Mouse (Mus musculus) kidney, embryonic 15.5 days (tissue): Measurements from ENCODE around the gene Abhd2. TPM values are rescaled to one million over a fixed set of nuclear protein-coding genes. Genes with fewer than 3 reads are reported as not detected.

ENCODE experiments used
- ATAC-seq: fragments of 200-750 bp; cut with Nextera tagmentation; replicated peaks from 2 replicates; pipeline ENCODE4 v1.8.0; 2017; ENCODE audit warnings: moderate TSS enrichment; ENCODE audit not compliant: low FRiP score
- H3K27ac ChIP-seq: fragments of 300-500 bp; sonication (generic); 2 replicates; pipeline ENCODE4 v1.5.1; 2015; ENCODE audit warnings: mild to moderate bottlenecking, inconsistent platforms
- H3K27me3 ChIP-seq: fragments of 300-500 bp; sonication (generic); 2 replicates; pipeline ENCODE4 v1.6.1; 2015; ENCODE audit warnings: inconsistent platforms
- H3K36me3 ChIP-seq: fragments of 300-500 bp; sonication (generic); 2 replicates; pipeline ENCODE4 v1.6.1; 2015; ENCODE audit warnings: inconsistent platforms
- H3K4me1 ChIP-seq: fragments of 300-500 bp; sonication (generic); 2 replicates; pipeline ENCODE4 v1.6.1; 2015; ENCODE audit warnings: inconsistent platforms
- H3K4me2 ChIP-seq: fragments of 300-500 bp; sonication (generic); 2 replicates; pipeline ENCODE4 v1.6.1; 2015; ENCODE audit warnings: moderate library complexity, mild to moderate bottlenecking, inconsistent platforms
- H3K4me3 ChIP-seq: fragments of 300-500 bp; sonication (generic); replicated peaks from 2 replicates; pipeline ENCODE4 v1.5.1; 2015; ENCODE audit warnings: mild to moderate bottlenecking, inconsistent platforms
- H3K9ac ChIP-seq: fragments of 300-500 bp; sonication (generic); 2 replicates; pipeline ENCODE4 v1.6.1; 2015; ENCODE audit warnings: mild to moderate bottlenecking, inconsistent platforms
- H3K9me3 ChIP-seq: fragments of 300-500 bp; sonication (generic); replicated peaks from 2 replicates; pipeline ENCODE4 v1.6.1; 2016; ENCODE audit warnings: inconsistent platforms
- WGBS: fragments of 180-500 bp; shearing (Covaris S2); methylation state at CpG from one replicate; pipeline ENCODE4 v1.1.7; 2015; ENCODE audit warnings: mixed read lengths; 5-methylcytosine and 5-hydroxymethylcytosine counted together
- polyA plus RNA-seq: library from polyadenylated mRNA; unstranded; fragments of >200 nt; fragmentation: Nextera tagmentation; extraction: Ambion mirVana; gene quantifications from 2 replicates; pipeline ENCODE4 v1.2.1, GENCODE M21; 2015

Gene Abhd2
- polyA plus RNA-seq, 1 experiment from 2014 or later, result 12.2 TPM

DNA sequence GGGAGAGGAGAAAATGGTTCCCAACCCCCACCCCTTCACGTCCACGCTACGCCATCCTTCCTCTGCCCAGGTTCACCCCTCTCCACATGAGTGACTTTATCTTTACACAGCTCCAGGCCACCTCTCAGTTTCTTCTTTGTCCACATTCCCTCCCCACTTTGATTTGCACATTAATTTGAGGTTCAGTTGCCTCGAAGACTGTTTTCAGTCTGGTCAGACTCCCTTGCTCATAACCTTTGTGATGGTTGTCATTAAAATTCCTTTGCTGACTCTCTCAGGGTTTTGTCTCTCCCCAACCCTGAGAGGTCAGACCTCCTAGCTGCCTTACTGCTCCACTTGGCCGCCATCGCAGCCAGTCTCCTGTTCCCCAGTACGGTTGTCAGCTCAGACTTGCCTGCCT lies 121.7 kb downstream of the Abhd2 start:
- no peak overlapping the region for H3K9ac ChIP-seq
- H3K4me1 ChIP-seq, result peaks cover 18% of the 10 kb centered on the region
- 67% methylated on average over 7 of the region's 7 CpGs for WGBS
- H3K36me3 ChIP-seq, result no peaks in the 10 kb centered on the region
- no peak overlapping the region for H3K4me3 ChIP-seq
- ATAC-seq, result no peak
- H3K9me3 ChIP-seq, result no peaks in the 10 kb centered on the region
- no peak overlapping the region for H3K4me2 ChIP-seq
- no peak overlapping the region for H3K27ac ChIP-seq
- no peaks in the 10 kb centered on the region for H3K27me3 ChIP-seq

DNA sequence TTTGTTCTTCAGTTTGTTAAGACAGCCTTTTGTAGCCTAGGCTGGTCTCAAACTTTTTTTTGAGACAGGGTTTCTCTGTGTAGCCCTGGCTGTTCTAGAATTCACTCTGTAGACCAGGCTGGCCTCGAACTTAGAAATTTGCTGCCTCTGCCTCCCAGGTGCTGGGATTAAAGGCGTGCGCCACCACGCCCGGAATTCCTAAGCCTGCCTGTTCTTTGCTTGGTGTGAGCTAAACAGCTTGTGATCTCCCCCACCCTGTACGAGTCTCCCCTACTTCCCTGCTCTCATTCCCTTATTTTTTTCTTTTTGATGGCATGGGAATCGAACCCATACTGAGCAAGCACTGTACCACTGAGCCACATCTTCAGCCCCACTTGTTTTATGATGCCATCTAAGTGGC lies 122.2 kb downstream of the Abhd2 start:
- no peak overlapping the region for H3K4me2 ChIP-seq
- no peak overlapping the region for H3K4me3 ChIP-seq
- peaks cover 18% of the 10 kb centered on the region for H3K4me1 ChIP-seq
- H3K9me3 ChIP-seq, result no peaks in the 10 kb centered on the region
- no peak overlapping the region for H3K27ac ChIP-seq
- no peak for ATAC-seq
- H3K27me3 ChIP-seq, result no peaks in the 10 kb centered on the region
- H3K9ac ChIP-seq, result no peak overlapping the region
- 90% methylated on average over 7 of the region's 7 CpGs for WGBS
- no peaks in the 10 kb centered on the region for H3K36me3 ChIP-seq

DNA sequence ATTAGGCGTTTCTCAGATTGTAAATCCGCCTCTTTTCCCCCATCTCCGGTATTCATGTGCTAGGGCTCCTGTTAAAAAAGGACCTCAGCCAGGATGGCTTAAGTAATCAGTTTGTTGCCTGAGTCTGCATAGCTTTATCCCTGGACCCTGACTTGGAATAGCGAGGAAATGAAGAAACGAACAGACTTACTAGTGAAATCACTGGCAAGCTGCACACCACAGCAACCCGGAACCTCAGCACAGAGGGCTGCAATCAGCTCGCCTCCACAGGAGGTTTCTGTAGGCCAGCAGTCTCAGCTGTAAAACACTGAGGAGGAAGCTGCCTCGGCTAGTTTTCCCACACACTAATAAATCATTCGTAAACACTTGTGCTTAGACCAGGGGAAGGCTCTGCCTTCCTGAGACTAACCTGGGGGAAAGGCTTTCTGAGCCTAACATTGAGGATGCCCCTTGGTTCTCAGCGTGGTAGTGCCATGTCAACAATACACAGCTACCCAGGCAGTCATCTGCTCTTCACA lies 124.5 kb downstream of the Abhd2 start:
- no peaks in the 10 kb centered on the region; the same call in 1 of the 2 replicates for H3K36me3 ChIP-seq
- no peak overlapping the region for H3K4me2 ChIP-seq
- H3K4me3 ChIP-seq, result no peak overlapping the region
- ATAC-seq, result no peak
- no peaks in the 10 kb centered on the region for H3K9me3 ChIP-seq
- 42% methylated on average over 10 of the region's 10 CpGs for WGBS
- no peaks in the 10 kb centered on the region for H3K27me3 ChIP-seq
- H3K9ac ChIP-seq, result no peak overlapping the region
- peaks cover 15% of the 10 kb centered on the region for H3K4me1 ChIP-seq
- 0 out of 2 replicates have a peak overlapping the region, but pooled peaks have one; percentile 9 for H3K27ac ChIP-seq

DNA sequence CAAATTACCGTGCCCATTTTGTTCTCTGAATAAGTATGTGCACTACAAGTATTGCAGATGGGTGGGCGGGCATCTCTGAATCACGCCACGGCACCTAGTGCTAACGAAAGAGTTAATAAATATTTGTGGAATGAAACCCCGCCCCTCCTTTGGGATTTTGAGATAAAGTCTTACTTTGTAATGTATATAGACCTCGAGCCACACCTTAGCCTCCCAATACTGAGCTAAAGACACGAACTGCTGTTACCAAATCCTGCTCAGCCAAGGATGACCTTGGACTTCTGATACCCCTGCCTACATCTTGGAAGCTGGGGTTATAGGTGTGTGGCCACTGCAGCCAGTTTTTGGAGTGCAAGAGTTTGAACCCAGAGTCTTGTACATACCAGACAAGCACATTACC lies 125.4 kb downstream of the Abhd2 start:
- WGBS, result 75% methylated on average over 8 of the region's 8 CpGs
- Histone ChIP-seq H3K4me3 (no peak overlapping the region), H3K9me3 (no peaks in the 10 kb centered on the region), H3K27ac (no peak overlapping the region), H3K9ac (no peak overlapping the region), H3K4me2 (no peak overlapping the region), H3K36me3 (no peaks in the 10 kb centered on the region; the same call in 1 of the 2 replicates), H3K27me3 (no peaks in the 10 kb centered on the region), H3K4me1 (peaks cover 7% of the 10 kb centered on the region)
- ATAC-seq, result no peak

DNA sequence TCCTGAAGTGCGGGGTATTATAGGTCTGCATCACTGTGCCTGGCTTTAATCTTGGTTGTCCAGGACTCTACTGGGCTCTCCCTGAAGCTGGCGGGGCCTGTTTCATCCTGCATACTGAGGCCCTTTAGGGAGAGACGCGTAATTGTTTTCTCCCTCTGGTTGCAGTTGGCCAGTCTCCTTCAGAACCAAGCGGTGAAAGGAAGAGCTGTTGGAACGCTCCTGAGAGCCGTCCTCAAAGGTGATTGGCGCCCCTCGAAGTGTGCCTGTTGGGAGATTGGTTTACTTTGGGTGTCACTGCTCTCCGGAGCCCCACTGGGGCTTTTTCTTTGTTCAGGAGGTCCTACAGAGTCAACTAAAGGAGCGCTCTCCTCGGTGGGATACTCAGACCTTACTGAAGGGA lies 126.0 kb downstream of the Abhd2 start:
- Histone ChIP-seq H3K27me3 (no peaks in the 10 kb centered on the region), H3K27ac (no peak overlapping the region), H3K9me3 (no peaks in the 10 kb centered on the region), H3K4me1 (peaks cover 7% of the 10 kb centered on the region), H3K36me3 (no peaks in the 10 kb centered on the region; the same call in 1 of the 2 replicates), H3K4me2 (no peak overlapping the region), H3K4me3 (no peak overlapping the region), H3K9ac (no peak overlapping the region)
- 81% methylated on average over 12 of the region's 12 CpGs for WGBS
- no peak for ATAC-seq

DNA sequence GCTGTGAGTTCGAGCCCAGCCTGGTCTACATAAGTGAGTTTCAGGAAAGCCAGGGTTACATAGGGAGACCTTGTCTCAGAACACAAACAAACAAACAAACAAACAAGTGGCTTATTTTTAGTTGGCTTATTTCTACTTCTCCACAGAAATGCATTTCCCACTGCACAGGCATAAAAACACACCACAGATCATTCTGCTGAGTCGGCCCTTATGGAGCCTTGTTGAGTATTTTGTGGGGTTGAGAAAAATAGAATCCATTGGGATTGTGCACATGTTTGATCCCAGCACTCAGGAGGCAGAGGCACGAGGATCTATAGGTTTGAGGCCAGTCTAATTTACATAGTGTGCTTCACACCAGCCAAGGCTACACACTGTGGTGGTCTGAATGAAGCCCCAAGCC lies 127.3 kb downstream of the Abhd2 start:
- Histone ChIP-seq H3K36me3 (no peaks in the 10 kb centered on the region; the same call in 1 of the 2 replicates), H3K4me1 (peaks cover 7% of the 10 kb centered on the region), H3K4me3 (no peak overlapping the region), H3K27me3 (no peaks in the 10 kb centered on the region), H3K9ac (no peak overlapping the region), H3K4me2 (no peak overlapping the region), H3K9me3 (no peaks in the 10 kb centered on the region), H3K27ac (no peak overlapping the region)
- no peak for ATAC-seq
- WGBS, result 87% methylated on average over 3 of the region's 3 CpGs

DNA sequence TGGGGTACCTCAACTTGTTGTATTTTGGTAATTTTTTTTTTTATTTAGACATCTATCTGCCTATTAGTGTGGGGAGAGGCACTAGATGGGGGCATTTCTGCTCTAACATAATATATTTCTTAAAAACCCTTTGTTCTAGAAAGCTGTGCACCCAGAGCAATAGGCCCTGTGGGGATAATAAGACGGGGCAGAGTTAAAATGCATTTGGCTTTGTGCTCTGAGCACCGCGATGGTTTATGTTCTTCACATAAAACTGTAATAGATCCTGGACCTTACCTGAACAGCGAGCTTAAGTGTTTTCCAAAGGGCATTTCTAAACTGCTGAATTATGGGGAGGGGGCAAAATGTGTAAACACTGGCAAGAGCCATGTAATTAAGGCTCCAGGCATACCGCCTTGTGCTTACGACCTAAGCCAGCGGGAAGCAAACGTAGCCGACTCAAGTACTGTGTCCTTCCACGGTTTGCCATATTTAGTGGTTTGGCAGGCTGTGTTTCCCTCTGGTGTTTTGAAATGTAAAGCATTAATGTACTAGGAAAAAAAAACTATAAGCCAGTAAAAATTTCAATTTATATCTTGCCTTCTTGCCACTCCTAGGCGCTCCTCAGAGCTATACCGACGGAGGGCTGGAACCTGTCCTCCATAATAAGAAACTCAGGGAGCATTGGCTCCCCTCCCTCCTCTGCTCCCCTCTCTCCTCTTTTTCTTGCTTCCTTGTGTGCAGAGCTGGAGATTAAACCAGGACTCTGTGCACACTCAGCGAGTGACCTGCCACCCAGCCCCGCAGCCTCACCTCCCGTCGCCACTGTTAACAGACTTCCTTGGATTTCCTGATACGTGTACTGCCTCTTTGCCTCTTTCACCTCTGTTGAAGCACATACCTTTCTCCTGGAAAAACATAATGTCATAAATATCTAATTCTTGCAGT lies 141.7 kb downstream of the Abhd2 start:
- H3K9me3 ChIP-seq, result no peaks in the 10 kb centered on the region
- H3K36me3 ChIP-seq, result peaks cover 20% of the 10 kb centered on the region; the same call in 1 of the 2 replicates
- ATAC-seq, result no peak
- no peaks in the 10 kb centered on the region for H3K4me1 ChIP-seq
- H3K4me2 ChIP-seq, result no peak overlapping the region
- no peaks in the 10 kb centered on the region for H3K27me3 ChIP-seq
- no peak overlapping the region for H3K27ac ChIP-seq
- WGBS, result 64% methylated on average over 18 of the region's 18 CpGs
- no peak overlapping the region for H3K9ac ChIP-seq
- H3K4me3 ChIP-seq, result no peak overlapping the region

Other genes starting within 250 kb of the Abhd2 start
- 0.52 and 0.81 TPM in 2 replicates for gene Acan, start 219.7 kb upstream of the Abhd2 start, polyA plus RNA-seq
- gene Hapln3, start 142.2 kb upstream of the Abhd2 start, polyA plus RNA-seq, result 5.2 and 5.5 TPM in 2 replicates
- 249 and 265 TPM in 2 replicates for gene Mfge8, start 124.1 kb upstream of the Abhd2 start, polyA plus RNA-seq
- gene Rlbp1, start 113.8 kb downstream of the Abhd2 start, polyA plus RNA-seq, result 0.14 and 0.39 TPM in 2 replicates
- 12.0 and 12.6 TPM in 2 replicates for gene Fanci, start 118.7 kb downstream of the Abhd2 start, polyA plus RNA-seq
- 32.9 and 36.7 TPM in 2 replicates for gene Polg, start 193.2 kb downstream of the Abhd2 start, polyA plus RNA-seq